Mouse (Mus musculus) T-cell, adult 2 months (primary cell): ENCODE results near the gene Olfr549.
A peak's percentile ranks its signal among the peaks of the same experiment; 100 is the strongest.

Source experiments
- DNase-seq: peaks from one replicate; pipeline ENCODE4 v3.0.0; 2022; ENCODE audit warnings: low spot score

Gene Olfr549

GRCm38 (mm10) chr7:102549570-102549969 is at the start of gene Olfr549:
Gene Olfr549, plus strand, starts transcription at chr7:102549870.
- DNase-seq, result no peak

DNA sequence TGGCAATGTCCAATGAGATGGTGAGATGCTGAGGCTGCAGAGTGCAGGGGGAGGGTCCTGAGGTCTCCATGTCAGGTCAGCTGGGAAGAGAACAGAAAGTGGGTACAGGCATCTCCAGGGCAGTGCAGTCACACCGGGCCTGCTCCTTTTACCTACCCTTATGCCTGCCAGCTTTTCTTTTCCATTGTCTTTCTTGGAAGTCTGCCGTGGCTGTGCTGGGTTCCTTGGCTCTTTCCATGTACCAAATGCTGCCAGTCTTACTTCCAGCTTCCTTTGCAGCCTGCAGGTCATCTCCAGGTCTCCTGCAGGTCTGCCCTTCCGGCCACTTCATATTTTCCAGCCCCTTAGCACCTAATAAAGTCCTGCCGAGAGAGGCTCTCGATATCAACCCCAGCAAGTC is 47.7 kb upstream of the Olfr549 start:
- no peak for DNase-seq

DNA sequence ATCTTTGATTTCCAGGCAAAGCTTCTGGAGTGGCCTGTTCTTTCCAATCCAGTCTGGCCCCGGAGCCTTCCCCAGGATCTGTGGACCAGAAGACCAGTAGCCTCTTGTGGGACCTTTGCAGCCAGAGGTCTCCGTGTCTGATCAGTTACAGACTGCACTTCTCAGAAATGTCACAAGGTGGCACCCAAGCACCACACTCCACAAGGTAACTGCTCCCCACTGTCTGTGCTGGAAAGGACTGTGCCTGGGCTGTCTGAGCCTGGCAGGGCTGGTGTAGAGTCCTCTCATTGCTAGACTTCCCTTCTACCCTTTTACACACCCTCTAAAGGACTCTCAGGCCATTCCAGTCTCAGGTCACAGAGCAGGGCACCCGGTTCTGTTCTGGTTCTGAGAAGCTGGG is 42.8 kb upstream of the Olfr549 start:
- peak; percentile 57 for DNase-seq

- no peak for DNase-seq
Observed at GRCm38 (mm10) chr7:102508066-102508465, 41.6 kb upstream of the Olfr549 start.

DNA sequence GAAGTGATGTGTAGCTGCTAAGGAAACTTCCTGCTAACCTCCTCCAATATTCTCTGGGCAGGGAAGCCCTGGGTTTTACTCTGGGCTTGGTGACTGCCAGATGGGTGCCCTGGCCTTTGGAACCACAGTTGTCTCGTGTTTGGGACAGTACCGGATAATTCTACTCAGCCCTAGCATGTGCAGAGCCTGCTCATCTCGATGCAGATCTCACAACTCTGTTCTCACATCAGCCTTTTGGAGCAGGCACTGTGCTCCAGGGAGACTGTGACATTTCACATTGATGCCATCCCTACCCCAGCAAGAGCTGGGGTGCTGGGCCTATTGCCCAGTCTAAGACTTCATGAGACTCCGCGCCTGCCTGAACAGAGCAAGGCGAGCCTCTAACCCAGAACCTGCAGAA is 41.0 kb upstream of the Olfr549 start:
- DNase-seq, result no peak

- DNase-seq, result no peak
Observed at GRCm38 (mm10) chr7:102509726-102510125, 39.9 kb upstream of the Olfr549 start.

DNA sequence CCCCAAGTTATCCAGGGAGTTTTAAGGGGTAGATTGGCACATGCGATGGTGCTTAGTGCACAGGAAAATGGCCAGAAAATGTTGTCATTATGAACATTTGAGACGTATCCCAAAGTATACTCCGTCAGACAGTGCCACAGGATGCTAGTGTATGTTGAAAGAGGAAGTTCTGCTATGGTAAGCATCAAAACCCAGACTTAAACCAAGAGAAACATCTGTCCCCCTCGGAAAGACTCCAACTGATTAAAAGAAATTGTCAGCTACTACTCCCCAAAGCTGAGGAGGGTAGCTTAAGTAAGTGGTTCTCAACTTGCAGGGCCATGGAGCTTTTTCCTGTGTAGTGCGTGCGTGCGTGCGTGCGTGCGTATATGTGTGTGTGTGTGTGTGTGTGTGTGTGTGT is 37.7 kb upstream of the Olfr549 start:
- no peak for DNase-seq

DNA sequence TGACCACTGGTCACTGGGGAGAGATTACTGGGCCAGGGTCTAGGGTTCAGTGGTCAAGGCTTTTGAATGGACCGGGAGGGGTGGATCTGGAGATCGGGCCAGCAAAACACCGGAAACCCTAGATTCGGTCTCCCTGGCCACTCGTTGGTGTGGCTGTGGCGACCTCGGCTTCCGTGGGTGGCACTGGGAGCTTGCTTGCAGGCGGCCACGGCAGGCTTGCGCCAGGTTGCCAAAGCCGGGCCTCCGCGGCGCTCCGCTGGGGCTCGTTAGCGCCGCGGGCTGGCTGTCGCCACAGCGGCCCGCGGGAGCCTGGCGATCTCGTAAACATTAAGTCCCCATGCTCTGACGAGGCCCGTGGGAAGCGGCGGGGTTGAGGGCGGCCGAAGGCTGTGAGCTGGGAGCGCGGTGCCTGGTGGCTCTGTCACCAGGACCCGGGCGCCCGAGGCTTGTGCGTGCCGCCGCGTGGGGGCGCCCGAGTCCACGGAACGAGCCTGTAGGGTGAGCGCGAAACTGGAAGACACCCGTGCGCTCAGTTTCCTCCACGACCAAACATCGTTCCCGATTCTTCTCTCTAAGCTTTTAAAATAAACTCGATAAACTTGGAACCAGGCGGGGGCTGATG is 36.7 kb upstream of the Olfr549 start:
- DNase-seq, result peak; percentile 74

DNA sequence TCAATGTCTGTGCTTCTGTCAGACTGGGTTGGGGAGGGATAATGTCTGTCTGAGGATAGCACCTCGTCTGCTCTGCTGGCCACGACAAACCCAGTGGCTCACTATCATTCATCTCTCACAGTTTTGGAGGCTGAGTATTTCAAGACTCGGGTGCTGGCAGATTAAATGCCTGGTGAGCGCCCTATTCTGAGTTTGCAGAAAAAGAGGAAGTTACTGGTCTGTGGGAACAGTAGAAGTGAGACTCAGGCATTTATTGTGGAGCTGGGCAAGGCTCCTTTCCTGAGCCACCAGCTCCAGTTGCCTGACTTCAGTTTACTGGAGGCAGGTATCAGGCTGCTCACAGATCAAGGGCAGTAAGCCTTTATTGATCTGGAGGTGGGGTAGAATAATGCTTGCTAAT is 35.5 kb upstream of the Olfr549 start:
- no peak for DNase-seq

- no peak for DNase-seq
Observed at GRCm38 (mm10) chr7:102516261-102517050, 33.2 kb upstream of the Olfr549 start.

- no peak for DNase-seq
Observed at GRCm38 (mm10) chr7:102517051-102517335, 32.7 kb upstream of the Olfr549 start.

GRCm38 (mm10) chr7:102529052-102529451 is 20.6 kb upstream of the Olfr549 start:
- no peak for DNase-seq

DNA sequence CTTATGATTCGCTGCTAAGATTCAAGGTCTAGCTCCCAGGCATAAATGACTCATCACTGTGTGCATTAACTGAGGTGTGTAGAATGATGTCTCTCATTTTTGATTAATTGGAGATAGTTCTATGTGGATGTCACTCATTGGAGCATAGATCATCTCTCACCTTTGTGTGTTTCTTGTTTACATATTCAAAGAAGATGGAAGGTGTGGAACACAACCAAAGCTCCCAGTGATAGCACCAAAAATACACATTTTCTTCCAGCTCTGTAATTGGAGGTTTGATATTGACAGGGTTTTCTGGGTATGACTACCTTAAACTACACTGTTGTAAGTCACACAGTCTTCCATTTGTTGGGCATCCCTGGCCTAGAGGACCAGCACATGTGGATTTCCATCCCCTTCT is 15.2 kb upstream of the Olfr549 start, which contains the start of gene Olfr547:
Gene Olfr547, plus strand, starts transcription at position 301 of the 400 bp plus-strand sequence.
- no peak for DNase-seq

GRCm38 (mm10) chr7:102540596-102540995 is 9.1 kb upstream of the Olfr549 start, which contains the start of gene Olfr548-ps1:
Gene Olfr548-ps1, plus strand, starts transcription at chr7:102540896.
- no peak for DNase-seq

DNA sequence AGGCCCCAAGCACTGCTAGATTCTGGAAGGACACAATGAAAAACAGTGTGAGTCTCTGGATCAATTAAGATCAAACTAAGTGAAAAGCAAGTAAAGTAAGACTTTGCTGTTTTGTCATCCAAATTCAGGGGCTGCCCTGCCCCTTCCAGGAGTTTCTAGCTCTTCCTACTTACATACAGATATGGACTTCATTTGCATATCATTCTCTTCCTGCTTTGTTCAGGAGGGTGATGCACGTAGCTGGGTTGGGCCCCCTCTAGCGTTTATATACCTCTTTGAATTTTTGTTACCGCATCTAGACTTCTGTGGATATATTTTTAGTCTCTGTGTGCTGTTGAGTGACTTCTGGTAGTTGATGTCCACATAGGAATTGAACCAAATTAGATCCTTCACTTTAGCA is 8.4 kb upstream of the Olfr549 start:
- no peak for DNase-seq

GRCm38 (mm10) chr7:102553279-102553678 is 3.6 kb downstream of the Olfr549 start:
- no peak for DNase-seq

GRCm38 (mm10) chr7:102564999-102565997 is 15.6 kb downstream of the Olfr549 start, which contains the start of gene Trim21:
Gene Trim21, minus strand, starts transcription at chr7:102565486.
- DNase-seq, result peak; percentile 85

- DNase-seq, result no peak
Observed at GRCm38 (mm10) chr7:102566219-102566618, 16.5 kb downstream of the Olfr549 start.

DNA sequence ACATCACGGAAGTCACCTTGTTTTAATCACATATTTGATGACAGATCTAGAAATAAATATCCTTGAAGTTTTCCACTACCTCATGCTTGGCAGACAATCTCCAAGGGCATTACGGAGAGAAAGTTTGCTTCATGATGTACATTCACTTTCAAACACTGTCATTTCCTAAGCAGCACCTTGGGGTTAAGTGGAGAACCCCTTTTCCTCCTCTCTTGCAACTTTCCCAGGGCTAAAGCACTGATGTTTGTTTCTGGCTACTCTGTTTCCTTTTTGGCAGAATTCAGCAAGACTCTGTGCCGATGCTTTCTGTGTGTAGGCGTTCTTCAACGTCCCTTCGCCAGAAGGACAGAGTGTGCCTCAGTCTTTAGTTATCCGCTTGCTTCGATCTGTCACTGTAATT is 21.5 kb downstream of the Olfr549 start, which contains the start of gene Olfr550:
Gene Olfr550, plus strand, starts transcription at position 301 of the 400 bp plus-strand sequence.
- no peak for DNase-seq

DNA sequence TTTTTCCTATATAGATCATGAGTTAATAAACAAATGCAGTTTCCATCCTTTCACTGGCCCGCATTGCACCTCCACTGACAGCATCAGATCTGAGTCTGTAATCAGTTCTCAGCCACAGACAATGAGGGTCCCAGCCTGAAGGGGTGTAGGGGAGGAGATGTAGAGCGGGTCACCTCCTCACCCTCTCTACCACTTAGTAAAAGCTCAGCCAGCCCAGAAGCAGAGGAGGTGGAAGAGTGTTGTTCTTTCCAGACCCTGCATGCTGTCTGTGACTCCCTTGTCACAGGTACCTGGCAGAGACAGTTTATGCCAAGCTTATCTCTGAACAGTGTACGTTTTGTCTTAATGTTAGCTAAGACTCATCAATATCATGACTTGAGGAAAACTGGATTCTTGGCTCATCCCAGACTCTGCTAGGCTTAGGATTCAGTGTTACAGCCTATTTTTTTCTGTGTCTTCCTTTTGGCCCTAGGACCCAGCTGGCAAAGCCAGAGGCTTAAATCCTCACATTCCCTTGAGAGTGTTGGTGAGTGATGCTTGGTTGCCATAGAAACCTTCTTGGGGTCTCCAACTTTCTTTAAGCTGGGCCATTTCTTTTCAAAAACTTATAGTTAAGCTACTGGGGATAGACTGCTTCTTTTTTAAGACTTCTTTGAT is 23.6 kb downstream of the Olfr549 start:
- no peak for DNase-seq

GRCm38 (mm10) chr7:102575998-102576397 is 26.3 kb downstream of the Olfr549 start:
- DNase-seq, result no peak

DNA sequence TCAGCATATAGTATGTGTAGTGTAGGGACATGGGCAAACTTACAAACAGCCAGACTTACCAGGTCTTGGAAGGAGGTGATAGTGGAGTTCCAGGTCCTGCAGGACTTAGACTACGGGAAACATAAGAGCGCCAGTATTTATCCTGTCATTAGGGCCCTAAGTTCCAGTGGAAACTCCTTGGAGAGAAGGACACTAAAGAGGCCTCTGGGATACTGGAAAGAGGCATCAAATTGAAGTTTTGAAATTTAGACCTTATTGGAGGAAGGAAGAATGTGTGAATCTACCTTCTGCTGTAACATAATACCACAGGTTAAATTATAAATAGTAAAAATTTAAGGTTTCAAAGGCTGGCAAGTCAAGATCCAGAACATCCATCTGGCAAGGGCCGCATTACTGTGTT is 42.1 kb downstream of the Olfr549 start, which contains the start of gene Olfr551:
Gene Olfr551, minus strand, starts transcription at position 101 of the 400 bp plus-strand sequence.
- no peak for DNase-seq
